Mouse (Mus musculus): ENCODE measurements at regions not wholly inside any gene's neighbourhood (a gene's known extent, or its start where the extent isn't known, plus 50 kb on each side); places are given as distances from the start of the nearest gene placed in this dataset.

DNA sequence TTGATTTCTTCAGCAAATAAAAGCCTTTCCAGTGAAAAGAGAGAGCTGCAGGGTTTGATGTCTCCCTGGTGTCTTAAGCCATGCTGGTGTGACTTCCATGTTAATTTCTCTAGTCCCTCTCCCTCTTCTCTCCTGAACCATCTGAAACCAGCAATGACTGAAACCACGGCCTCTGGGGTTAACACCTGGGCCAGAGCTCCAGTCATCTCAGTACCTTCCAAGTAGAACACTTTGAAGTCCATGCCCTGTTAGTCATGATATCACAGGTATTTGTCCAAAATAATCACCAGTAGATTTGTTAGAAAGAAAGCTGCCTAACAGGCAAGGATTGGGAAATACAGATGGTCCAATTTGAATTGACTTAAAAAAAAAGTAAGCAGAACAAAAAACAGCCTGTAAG is 56.8 kb upstream of the Lhx8 start:
- no peak for DNase-seq

DNA sequence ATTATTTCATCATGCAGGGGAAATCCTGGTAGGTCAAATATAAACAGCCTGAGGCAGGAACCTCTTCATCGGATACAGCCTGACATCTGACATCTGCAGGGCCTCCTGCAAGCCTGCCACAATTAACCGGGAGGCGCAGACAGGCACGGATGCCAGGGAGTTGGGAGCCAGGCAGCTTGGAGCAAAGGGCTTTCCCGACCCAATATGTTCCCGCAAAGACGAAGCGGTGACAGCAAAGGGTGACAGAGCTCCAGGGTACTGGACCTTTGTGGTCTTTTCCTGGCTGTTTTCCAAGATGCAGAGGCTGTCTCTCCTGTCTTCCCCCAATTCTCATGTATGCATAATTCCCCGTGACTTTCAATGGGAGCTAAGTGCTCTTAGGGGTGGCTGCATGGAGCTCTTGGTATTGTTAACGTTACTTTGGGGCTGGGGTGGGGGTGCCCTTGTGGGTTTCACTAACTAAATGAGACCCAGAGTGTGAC is 55.4 kb upstream of the Lhx8 start:
- no peak for DNase-seq

DNA sequence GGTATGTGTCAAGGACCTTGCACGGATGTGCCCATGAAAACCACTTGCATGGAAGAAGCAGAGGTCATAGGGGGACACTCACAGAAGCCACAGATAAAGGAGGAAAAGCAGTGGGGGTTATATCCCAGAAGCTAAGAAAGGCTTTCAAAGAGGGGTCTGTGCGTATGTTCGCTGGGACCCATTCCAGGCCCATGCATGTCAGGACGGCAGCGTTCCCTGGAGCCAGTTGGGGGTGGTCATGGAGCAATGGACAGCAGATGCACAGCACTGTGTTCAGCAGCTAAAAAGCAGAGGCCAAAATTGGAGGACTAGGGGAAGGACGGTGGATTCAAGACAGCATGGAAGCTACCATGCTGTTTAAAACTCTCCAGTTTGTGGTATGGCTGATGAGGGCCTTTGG is 52.4 kb upstream of the Lhx8 start:
- no peak for DNase-seq

DNA sequence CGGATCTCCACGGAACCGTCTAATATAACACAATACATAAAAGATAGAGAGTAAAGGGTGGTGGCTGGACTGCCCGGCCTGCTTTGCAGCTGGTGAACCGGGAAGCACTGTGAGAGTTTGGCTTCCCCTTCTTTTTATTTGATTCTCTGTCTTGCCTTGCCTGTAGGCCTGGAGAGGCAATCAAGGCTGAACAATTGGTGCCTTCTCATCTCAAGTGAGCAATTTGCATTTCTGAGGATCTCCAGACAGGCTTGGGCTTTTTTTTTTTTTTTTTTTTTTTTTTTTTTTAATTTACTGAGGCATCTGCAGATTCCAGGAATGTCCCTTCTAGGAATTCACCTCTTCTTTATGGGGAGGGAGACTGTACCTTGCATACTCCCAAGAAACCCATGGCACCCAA is 51.1 kb upstream of the Lhx8 start:
- DNase-seq, result no peak
